Mouse (Mus musculus) heart, adult 2 months (tissue): Measurements from ENCODE around the gene Snd1. TPM values are rescaled to one million over a fixed set of nuclear protein-coding genes. Genes with fewer than 3 reads are reported as not detected.

ENCODE experiments used
- DNase-seq, 2 experiments: peaks; one replicate each; pipeline ENCODE4 v3.0.0; 2021
- H3K27ac ChIP-seq: fragments of 200-600 bp; 2 replicates; pipeline ENCODE4 v1.8.1; 2022
- H3K27me3 ChIP-seq: fragments of 200-500 bp; 2 replicates; pipeline ENCODE4 v1.6.1; 2012; ENCODE audit warnings: mild to moderate bottlenecking, low read length, inconsistent platforms, mixed read lengths; ENCODE audit not compliant: control insufficient read depth, insufficient read depth
- H3K36me3 ChIP-seq: fragments of 200-500 bp; 2 replicates; pipeline ENCODE4 v1.6.1; 2012; ENCODE audit warnings: low read length, inconsistent platforms; ENCODE audit not compliant: control insufficient read depth, insufficient read depth
- H3K4me1 ChIP-seq: fragments of 200-500 bp; 2 replicates; pipeline ENCODE4 v1.6.1; 2011; ENCODE audit warnings: low read length; ENCODE audit not compliant: control insufficient read depth, insufficient read depth
- H3K4me3 ChIP-seq: fragments of 200-600 bp; 2 replicates; pipeline ENCODE4 v1.8.1; 2022
- H3K79me2 ChIP-seq: fragments of 200-500 bp; replicated peaks from 2 replicates; pipeline ENCODE4 v1.6.1; 2012; ENCODE audit warnings: mild to moderate bottlenecking, inconsistent platforms, low read length, moderate library complexity, mixed read lengths; ENCODE audit not compliant: control insufficient read depth, insufficient read depth
- H3K9ac ChIP-seq: fragments of 200-500 bp; 2 replicates; pipeline ENCODE4 v1.6.1; 2012; ENCODE audit warnings: low read depth, mild to moderate bottlenecking, control low read depth, inconsistent platforms, low read length, mixed read lengths
- CTCF ChIP-seq: fragments of 200-600 bp; IDR thresholded peaks from 2 replicates; pipeline ENCODE4 v1.8.1; 2022; ENCODE audit warnings: antibody characterized with exemption, mild to moderate bottlenecking, moderate library complexity
- EP300 ChIP-seq: fragments of 200-500 bp; IDR thresholded peaks from 2 replicates; pipeline ENCODE4 v1.6.1; 2011; ENCODE audit warnings: low read depth, low read length, control low read depth; ENCODE audit not compliant: insufficient read depth
- POLR2A ChIP-seq: fragments of 200-500 bp; IDR thresholded peaks from 2 replicates; pipeline ENCODE4 v1.6.1; 2011; ENCODE audit warnings: mild to moderate bottlenecking, low read depth, low read length, control low read depth; ENCODE audit not compliant: insufficient read depth
- WGBS: fragments of 180-500 bp; shearing (Covaris S2); methylation state at CpG from one replicate; pipeline ENCODE4 v1.1.7; 2018; 5-methylcytosine and 5-hydroxymethylcytosine counted together
- intact Hi-C: fragments of 180-260 bp; cut with DNase I; formaldehyde crosslinking; loops from one replicate; pipeline ENCODE4 v1.15.1; 2025
- polyA plus RNA-seq: library from polyadenylated mRNA; depleted of rRNA; stranded (reverse); fragments of >200 nt; gene quantifications from 2 replicates; pipeline ENCODE4 v1.2.3, GENCODE M21; 2012
- total RNA-seq, 2 experiments: library from RNA; stranded (reverse); gene quantifications; 2 replicates each; pipeline ENCODE4 v1.2.3; 2021

The Snd1 gene
- total and polyA plus RNA-seq, 3 experiments, result 39.9 to 74.1 (median 62.4) TPM

DNA sequence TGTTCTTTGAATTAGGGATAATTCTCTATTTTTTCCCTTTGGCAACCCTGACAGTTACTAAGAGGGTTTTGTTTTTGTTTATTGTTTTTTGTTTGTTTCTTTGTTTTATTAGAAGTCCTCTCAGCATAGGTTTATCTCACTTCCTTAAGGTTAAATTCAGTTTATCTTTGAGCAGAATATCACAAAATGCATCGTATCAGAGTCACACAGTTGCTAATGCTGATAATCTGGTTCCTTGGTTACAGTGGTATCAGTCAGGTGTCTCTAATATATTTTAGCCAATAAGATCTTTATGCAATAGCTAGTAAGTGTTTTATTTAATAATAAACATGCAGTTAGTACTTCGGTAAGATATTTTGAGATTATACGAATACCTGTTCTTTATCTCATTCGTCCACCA, 28.2 kb downstream of the Snd1 start:
- no peak for DNase-seq
- 92% methylated on average over 4 of the region's 4 CpGs for WGBS
- no peak for TF ChIP-seq POLR2A
- TF ChIP-seq CTCF, result no peak
- no peak for TF ChIP-seq EP300
- Histone ChIP-seq H3K79me2 (peaks cover 1% of the 10 kb centered on the region), H3K4me1 (peaks cover 1% of the 10 kb centered on the region; the same call in 1 of the 2 replicates), H3K27ac (no peak overlapping the region), H3K9ac (no peak overlapping the region), H3K27me3 (no peaks in the 10 kb centered on the region), H3K36me3 (no peaks in the 10 kb centered on the region), H3K4me3 (no peak overlapping the region)
- intact Hi-C loops, result no loop called here

- WGBS, result 89% methylated on average over 7 of the region's 7 CpGs
- peaks cover 5% of the 10 kb centered on the region; the same call in 1 of the 2 replicates for H3K36me3 ChIP-seq
- DNase-seq, result no peak
- no peak overlapping the region for H3K27ac ChIP-seq
- H3K4me1 ChIP-seq, result no peaks in the 10 kb centered on the region
- TF ChIP-seq CTCF (no peak), POLR2A (no peak), EP300 (no peak)
- no peaks in the 10 kb centered on the region for H3K27me3 ChIP-seq
- peaks cover 2% of the 10 kb centered on the region for H3K79me2 ChIP-seq
- H3K9ac ChIP-seq, result no peak overlapping the region
- H3K4me3 ChIP-seq, result no peak overlapping the region
- intact Hi-C loops, result no loop called here
Observed at GRCm38 (mm10) chr6:28504611-28505010, 29.7 kb downstream of the Snd1 start.

- Histone ChIP-seq H3K4me1 (no peaks in the 10 kb centered on the region), H3K79me2 (peaks cover 2% of the 10 kb centered on the region), H3K27ac (no peak overlapping the region), H3K27me3 (no peaks in the 10 kb centered on the region), H3K4me3 (no peak overlapping the region), H3K36me3 (peaks cover 5% of the 10 kb centered on the region; the same call in 1 of the 2 replicates), H3K9ac (no peak overlapping the region)
- no peak for DNase-seq
- 77% methylated on average over 4 of the region's 4 CpGs for WGBS
- TF ChIP-seq CTCF (no peak), EP300 (no peak), POLR2A (no peak)
- intact Hi-C loops, result no loop called here
Observed at GRCm38 (mm10) chr6:28507759-28508158, 32.8 kb downstream of the Snd1 start.

DNA sequence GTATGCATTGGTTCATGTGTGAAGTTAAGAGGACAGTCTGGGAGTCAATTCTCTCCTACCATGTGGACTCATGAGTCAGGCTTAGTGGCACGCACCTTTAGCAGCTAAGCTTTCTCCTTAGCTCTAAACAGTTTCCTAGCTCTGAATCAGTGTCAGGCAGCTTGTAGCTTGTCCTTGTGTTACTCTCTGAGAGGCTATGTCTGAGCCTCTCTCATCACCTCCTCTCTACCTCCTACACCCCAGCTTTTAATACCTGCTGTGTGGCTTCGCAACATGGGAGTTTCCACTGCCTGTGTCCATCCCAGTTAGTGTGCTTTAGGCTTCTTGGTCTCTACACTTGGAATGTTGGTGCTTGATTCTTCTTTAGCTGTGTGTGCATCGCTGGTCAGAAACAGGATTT, 39.3 kb downstream of the Snd1 start:
- Histone ChIP-seq H3K27ac (no peak overlapping the region), H3K4me3 (no peak overlapping the region), H3K36me3 (no peaks in the 10 kb centered on the region), H3K9ac (no peak overlapping the region), H3K4me1 (no peaks in the 10 kb centered on the region), H3K79me2 (no peaks in the 10 kb centered on the region), H3K27me3 (no peaks in the 10 kb centered on the region)
- intact Hi-C loops, result no loop called here
- DNase-seq, result no peak
- 97% methylated on average over 3 of the region's 3 CpGs for WGBS
- TF ChIP-seq CTCF, result no peak

- no peak for TF ChIP-seq EP300
- TF ChIP-seq CTCF, result no peak
- no peak for TF ChIP-seq POLR2A
- intact Hi-C loops, result no loop called here
- DNase-seq, result no peak
- no peak overlapping the region for H3K9ac ChIP-seq
- 88% methylated on average over 4 of the region's 4 CpGs for WGBS
- no peaks in the 10 kb centered on the region for H3K4me1 ChIP-seq
- no peak overlapping the region for H3K4me3 ChIP-seq
- no peaks in the 10 kb centered on the region for H3K36me3 ChIP-seq
- no peaks in the 10 kb centered on the region for H3K79me2 ChIP-seq
- H3K27ac ChIP-seq, result no peak overlapping the region
- no peaks in the 10 kb centered on the region for H3K27me3 ChIP-seq
Observed at GRCm38 (mm10) chr6:28514830-28515350, 40.0 kb downstream of the Snd1 start.

DNA sequence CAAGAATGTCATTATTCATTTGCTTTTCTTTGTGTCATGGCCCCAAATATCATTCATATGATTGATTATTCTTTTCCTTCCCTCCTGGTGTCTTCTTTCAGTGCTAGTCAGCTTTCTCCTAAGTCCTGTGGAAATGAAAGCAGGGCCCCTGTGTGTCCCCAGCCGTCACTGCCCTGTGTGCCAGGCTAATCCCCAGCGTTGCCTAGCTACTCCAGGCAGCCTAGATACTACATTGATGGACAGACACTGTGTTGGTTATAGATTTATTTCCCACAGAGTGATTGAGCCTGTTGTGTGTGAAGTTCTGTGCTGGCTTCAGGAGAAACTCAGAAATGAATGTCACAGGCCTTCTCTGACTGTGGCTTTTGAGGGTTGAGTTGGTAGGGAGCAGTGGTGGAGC, 41.7 kb downstream of the Snd1 start:
- no peaks in the 10 kb centered on the region for H3K36me3 ChIP-seq
- H3K79me2 ChIP-seq, result no peaks in the 10 kb centered on the region
- no peaks in the 10 kb centered on the region for H3K4me1 ChIP-seq
- 88% methylated on average over 2 of the region's 2 CpGs for WGBS
- intact Hi-C loops, result no loop called here
- no peak for TF ChIP-seq EP300
- no peak for TF ChIP-seq CTCF
- TF ChIP-seq POLR2A, result no peak
- no peak overlapping the region for H3K9ac ChIP-seq
- no peak overlapping the region for H3K4me3 ChIP-seq
- DNase-seq, result no peak
- no peak overlapping the region for H3K27ac ChIP-seq
- H3K27me3 ChIP-seq, result no peaks in the 10 kb centered on the region
